Mouse (Mus musculus): ENCODE measurements at regions not wholly inside any gene's neighbourhood (a gene's known extent, or its start where the extent isn't known, plus 50 kb on each side); places are given as distances from the start of the nearest gene placed in this dataset.

DNA sequence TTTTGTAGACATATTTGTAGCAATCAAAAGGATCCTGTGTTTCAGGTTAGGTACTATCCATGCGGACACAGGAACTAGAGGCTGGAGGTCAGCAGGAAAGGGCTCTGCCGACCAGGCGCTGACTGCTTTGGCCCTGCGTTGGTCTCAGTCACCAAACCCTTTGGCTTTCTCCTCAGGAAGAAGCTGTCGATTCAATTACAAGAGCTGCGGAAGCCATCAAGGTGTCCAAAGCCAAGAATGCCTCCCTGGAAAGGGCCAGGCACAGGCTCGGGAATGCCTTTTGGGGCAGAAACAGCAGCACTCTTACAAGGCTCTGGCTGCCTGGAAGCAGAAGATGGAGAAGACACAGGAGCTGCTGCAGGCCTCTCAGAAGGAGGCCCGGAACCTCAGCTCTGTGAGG lies 205.2 kb upstream of the Ift57 start:
- no peak for ATAC-seq
- Histone ChIP-seq H3K9ac (replicated peaks) (no peak overlapping the region), H3K27ac (ENCODE audit: low read depth) (no peak overlapping the region), H3K4me3 (ENCODE audit: low read depth, low read length) (no peak overlapping the region), H3K4me1 (ENCODE audit: insufficient read depth) (no peaks in the 10 kb centered on the region), H3K36me3 (replicated peaks; ENCODE audit: insufficient read depth, low read length) (no peaks in the 10 kb centered on the region), H3K4me2 (ENCODE audit: low read depth, low read length) (no peak overlapping the region), H3K27me3 (ENCODE audit: insufficient read depth, low read length) (no peaks in the 10 kb centered on the region), H3K9me3 (ENCODE audit: low read length) (no peaks in the 10 kb centered on the region)
- DNase-seq, result no peak
- WGBS (ENCODE audit: insufficient replicate concordance), result 80% methylated on average over 8 of the region's 8 CpGs
- TF ChIP-seq EP300 (IDR thresholded peaks at IDR 0.05; ENCODE audit: low read depth), result no peak
- TF ChIP-seq CTCF (IDR thresholded peaks at IDR 0.05; ENCODE audit: low read depth), result no peak

DNA sequence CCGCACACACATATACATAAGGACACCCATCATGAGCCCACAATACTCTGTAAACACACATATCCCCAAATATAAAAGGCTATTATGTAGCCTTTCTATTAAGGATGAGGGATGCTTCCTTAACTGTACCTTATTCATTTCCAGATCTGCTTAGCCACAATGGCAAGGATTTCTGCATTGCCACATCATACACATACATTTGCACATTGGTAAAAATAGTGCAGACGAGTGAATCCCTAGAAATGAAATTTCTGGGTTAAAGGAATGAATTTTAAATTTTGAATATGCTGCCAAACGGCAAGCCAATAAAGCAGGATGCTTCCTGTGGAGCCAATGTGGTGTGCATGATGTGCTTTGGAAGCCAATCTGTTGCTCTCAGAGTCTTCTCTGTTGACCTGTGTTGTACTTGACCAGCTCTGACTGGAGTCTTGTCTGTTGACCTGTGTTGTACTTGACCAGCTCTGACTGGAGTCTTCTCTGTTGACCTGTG lies 201.5 kb upstream of the Ift57 start:
- ATAC-seq (no peak), DNase-seq (no peak)
- TF ChIP-seq EP300 (IDR thresholded peaks at IDR 0.05; ENCODE audit: low read depth) (no peak), CTCF (IDR thresholded peaks at IDR 0.05; ENCODE audit: low read depth) (no peak)
- WGBS (ENCODE audit: insufficient replicate concordance), result 79% methylated on average over 3 of the region's 3 CpGs
- Histone ChIP-seq H3K27ac (ENCODE audit: low read depth) (no peak overlapping the region), H3K27me3 (ENCODE audit: insufficient read depth, low read length) (no peaks in the 10 kb centered on the region), H3K4me3 (ENCODE audit: low read depth, low read length) (no peak overlapping the region), H3K4me2 (ENCODE audit: low read depth, low read length) (no peak overlapping the region), H3K36me3 (replicated peaks; ENCODE audit: insufficient read depth, low read length) (no peaks in the 10 kb centered on the region), H3K4me1 (ENCODE audit: insufficient read depth) (no peaks in the 10 kb centered on the region), H3K9me3 (ENCODE audit: low read length) (no peaks in the 10 kb centered on the region), H3K9ac (replicated peaks) (no peak overlapping the region)

DNA sequence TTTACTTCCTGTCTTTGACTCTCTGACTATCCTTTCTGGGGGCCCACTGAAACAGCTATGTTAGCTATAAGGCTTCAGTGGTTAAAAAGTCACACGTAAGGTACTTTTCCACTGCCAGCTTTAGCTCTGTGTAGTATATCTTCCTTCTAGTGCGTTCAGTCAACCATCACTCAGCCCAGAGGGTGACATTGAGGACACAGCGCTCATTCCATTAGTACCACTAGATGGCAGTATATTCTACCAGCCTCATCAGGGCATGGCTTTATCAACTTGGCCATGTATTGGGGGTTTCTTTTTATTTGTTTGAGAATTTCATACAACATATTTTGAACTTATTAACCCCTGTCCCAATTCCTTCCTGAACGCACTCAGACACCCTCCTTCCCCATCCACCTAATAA lies 198.2 kb upstream of the Ift57 start:
- 19% methylated on average over 4 of the region's 4 CpGs for WGBS (ENCODE audit: insufficient replicate concordance)
- TF ChIP-seq CTCF (IDR thresholded peaks at IDR 0.05; ENCODE audit: low read depth) (peak; percentile 88), EP300 (IDR thresholded peaks at IDR 0.05; ENCODE audit: low read depth) (no peak)
- Histone ChIP-seq H3K27ac (ENCODE audit: low read depth) (no peak overlapping the region), H3K27me3 (ENCODE audit: insufficient read depth, low read length) (no peaks in the 10 kb centered on the region), H3K4me1 (ENCODE audit: insufficient read depth) (no peaks in the 10 kb centered on the region), H3K4me3 (ENCODE audit: low read depth, low read length) (no peak overlapping the region), H3K9ac (replicated peaks) (no peak overlapping the region), H3K36me3 (replicated peaks; ENCODE audit: insufficient read depth, low read length) (no peaks in the 10 kb centered on the region), H3K9me3 (ENCODE audit: low read length) (no peaks in the 10 kb centered on the region), H3K4me2 (ENCODE audit: low read depth, low read length) (no peak overlapping the region)
- DNase-seq (peak; percentile 20), ATAC-seq (0 out of 2 replicates have a peak, but pooled peaks have one; percentile 38)

DNA sequence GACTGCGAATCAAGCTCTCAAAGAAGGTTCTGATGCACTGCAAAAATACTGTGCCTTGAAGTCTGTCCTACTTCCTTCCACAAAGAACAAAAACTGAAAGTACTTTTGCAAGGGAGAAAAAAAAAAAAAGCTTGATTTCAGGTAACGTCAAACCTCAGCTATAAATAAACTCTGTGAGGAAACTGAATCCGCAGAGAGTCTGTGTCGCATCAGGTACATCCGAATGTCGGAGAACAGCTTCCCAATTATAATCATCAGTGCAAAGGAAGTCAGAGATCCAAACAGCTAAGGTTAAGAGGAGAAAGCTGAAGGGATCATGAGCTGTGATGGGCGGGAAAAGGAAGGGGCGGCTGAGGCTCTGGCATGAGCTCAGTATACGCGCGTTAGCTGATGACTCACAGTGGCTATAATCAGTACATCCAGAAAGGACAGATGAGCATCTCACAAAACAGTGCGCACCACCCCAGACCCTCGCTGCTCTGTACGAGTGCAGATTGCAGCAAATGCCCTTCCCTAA lies 195.1 kb upstream of the Ift57 start:
- no peaks in the 10 kb centered on the region for H3K9me3 ChIP-seq (ENCODE audit: low read length)
- no peak overlapping the region for H3K27ac ChIP-seq (ENCODE audit: low read depth)
- H3K4me2 ChIP-seq (ENCODE audit: low read depth, low read length), result peak overlapping the region; percentile 47
- 37% methylated on average over 14 of the region's 14 CpGs for WGBS (ENCODE audit: insufficient replicate concordance)
- TF ChIP-seq EP300 (IDR thresholded peaks at IDR 0.05; ENCODE audit: low read depth), result no peak
- TF ChIP-seq CTCF (IDR thresholded peaks at IDR 0.05; ENCODE audit: low read depth), result no peak
- no peak overlapping the region for H3K9ac ChIP-seq (replicated peaks)
- H3K4me3 ChIP-seq (ENCODE audit: low read depth, low read length), result 0 out of 2 replicates have a peak overlapping the region, but pooled peaks have one; percentile 16
- no peaks in the 10 kb centered on the region for H3K4me1 ChIP-seq (ENCODE audit: insufficient read depth)
- peak; percentile 15 for DNase-seq
- H3K36me3 ChIP-seq (replicated peaks; ENCODE audit: insufficient read depth, low read length), result no peaks in the 10 kb centered on the region
- H3K27me3 ChIP-seq (ENCODE audit: insufficient read depth, low read length), result no peaks in the 10 kb centered on the region
- no peak for ATAC-seq

DNA sequence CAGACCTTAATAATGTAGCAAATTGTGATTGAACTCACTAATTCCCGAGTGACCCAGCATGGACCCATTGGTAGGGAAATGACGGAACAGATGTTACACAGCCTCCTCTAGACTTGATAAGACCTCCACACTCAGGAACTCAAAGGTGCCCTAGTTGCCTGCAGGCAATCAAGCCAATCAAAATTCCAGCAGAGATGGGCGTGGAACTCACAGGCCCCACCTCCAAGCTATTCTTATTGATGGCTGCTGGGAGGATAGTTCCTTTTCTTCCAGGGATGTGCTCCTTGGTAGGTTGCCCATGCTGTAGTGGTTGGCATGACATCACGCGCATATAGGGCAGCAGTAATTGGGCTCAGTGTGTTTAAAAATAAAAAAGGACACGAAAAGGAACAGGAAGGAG lies 194.4 kb upstream of the Ift57 start:
- no peak for ATAC-seq

DNA sequence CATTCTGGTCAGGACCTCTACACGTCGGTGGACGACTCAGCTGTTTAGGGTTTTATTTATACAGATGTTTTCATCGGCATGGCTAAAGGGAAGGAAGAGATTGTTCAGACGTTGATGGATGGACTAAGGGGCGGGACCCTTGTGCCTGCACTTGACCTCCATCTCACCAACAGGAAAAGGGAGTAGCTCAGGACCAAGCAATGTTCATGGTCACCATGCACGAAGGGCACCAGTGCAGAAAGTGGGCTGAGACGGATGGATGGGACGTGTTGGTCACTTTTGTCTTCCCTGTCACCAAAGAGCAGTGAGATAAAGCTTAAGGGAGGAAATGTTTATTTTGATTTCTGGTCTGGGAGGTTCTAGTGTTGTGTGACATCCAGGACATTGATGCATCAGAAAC lies 193.8 kb upstream of the Ift57 start:
- ATAC-seq, result peak; percentile 23; the same call in 1 of the 2 replicates
- WGBS (ENCODE audit: insufficient replicate concordance), result 73% methylated on average over 9 of the region's 9 CpGs
- DNase-seq, result no peak

More for the DNA sequence above, 194.4 kb upstream of the Ift57 start:
- Histone ChIP-seq H3K27me3 (ENCODE audit: insufficient read depth, low read length) (no peaks in the 10 kb centered on the region), H3K36me3 (replicated peaks; ENCODE audit: insufficient read depth, low read length) (no peaks in the 10 kb centered on the region), H3K4me3 (ENCODE audit: low read depth, low read length) (no peak overlapping the region), H3K4me2 (ENCODE audit: low read depth, low read length) (no peak overlapping the region), H3K9ac (replicated peaks) (no peak overlapping the region), H3K9me3 (ENCODE audit: low read length) (no peaks in the 10 kb centered on the region), H3K27ac (ENCODE audit: low read depth) (no peak overlapping the region), H3K4me1 (ENCODE audit: insufficient read depth) (no peaks in the 10 kb centered on the region)
- TF ChIP-seq EP300 (IDR thresholded peaks at IDR 0.05; ENCODE audit: low read depth) (no peak), CTCF (IDR thresholded peaks at IDR 0.05; ENCODE audit: low read depth) (no peak)
- 72% methylated on average over 6 of the region's 6 CpGs for WGBS (ENCODE audit: insufficient replicate concordance)
- DNase-seq, result no peak

More for the DNA sequence above, 193.8 kb upstream of the Ift57 start:
- TF ChIP-seq EP300 (IDR thresholded peaks at IDR 0.05; ENCODE audit: low read depth) (no peak), CTCF (IDR thresholded peaks at IDR 0.05; ENCODE audit: low read depth) (no peak)
- Histone ChIP-seq H3K4me3 (ENCODE audit: low read depth, low read length) (no peak overlapping the region), H3K27ac (ENCODE audit: low read depth) (no peak overlapping the region), H3K4me2 (ENCODE audit: low read depth, low read length) (no peak overlapping the region), H3K4me1 (ENCODE audit: insufficient read depth) (no peaks in the 10 kb centered on the region), H3K27me3 (ENCODE audit: insufficient read depth, low read length) (no peaks in the 10 kb centered on the region), H3K36me3 (replicated peaks; ENCODE audit: insufficient read depth, low read length) (no peaks in the 10 kb centered on the region), H3K9me3 (ENCODE audit: low read length) (no peaks in the 10 kb centered on the region), H3K9ac (replicated peaks) (no peak overlapping the region)

Measured in liver, postnatal 0 days (tissue).